10 mouse cellular contexts compared by ENCODE assay signal in the genomic region with DNA sequence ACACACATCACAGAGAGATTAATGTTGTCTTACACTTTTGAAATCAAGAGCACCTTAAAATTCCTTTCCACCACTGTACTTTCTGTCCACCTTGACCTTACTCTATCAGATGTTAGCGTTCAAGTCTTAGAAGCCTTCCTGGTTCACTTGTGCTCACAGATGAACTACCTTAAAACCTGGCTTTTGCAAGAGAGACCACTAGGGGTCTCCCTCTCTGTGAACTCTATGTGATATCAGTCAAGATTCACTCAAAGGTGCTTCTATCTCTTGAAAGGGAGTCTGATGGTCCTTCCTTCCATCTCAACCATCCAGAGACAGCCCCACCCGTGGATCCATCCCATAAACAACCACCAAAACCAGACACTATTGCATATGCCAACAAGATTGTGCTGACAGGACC.
DNase-seq lines count a peak whose midpoint lies in the region; TF ChIP-seq lines count a peak whose summit lies in the region.
"Had no signal": no experiment of that assay in that cellular context is flagged by ENCODE, and none has a peak within 500 bp of the region (broad histone marks: within the 10 kb centered on the region; RNA-seq: fewer than 3 reads in every experiment).

No protein-coding gene starts in this region.

- H3K4me3 ChIP-seq in E14TG2a.4 (replicated peaks; ENCODE audit: low read length): no peak overlapping the region
- H3K4me3 ChIP-seq: heart, embryonic 15.5 days; stomach, embryonic 15.5 days had no signal

- DNase-seq in cerebellum, postnatal 10 days: peak; percentile 56 to 71
- DNase-seq in cerebellum, postnatal 36 days: no peak
- DNase-seq in layer of hippocampus, adult 11-12 months (ENCODE audit: low spot score): peak; percentile 15
- DNase-seq in layer of hippocampus, adult 8-10 months (ENCODE audit: low spot score in 2 of 2): no peak
- DNase-seq in embryo, embryonic 11 days: peak; percentile 51
- DNase-seq in spleen, postnatal 4 days (ENCODE audit: low spot score in 2 of 2): no peak
- no peak for DNase-seq in urinary bladder, postnatal 14 days (ENCODE audit: low spot score)

- peak; percentile 56 for TF ChIP-seq CTCF in E14TG2a.4 (conservative IDR thresholded peaks at IDR 0.05; ENCODE audit: low read length)

- H3K9me3 ChIP-seq in E14TG2a.4 (ENCODE audit: low read length): no peaks in the 10 kb centered on the region
- H3K9me3 ChIP-seq: heart, embryonic 15.5 days; stomach, embryonic 15.5 days had no signal

- no peaks in the 10 kb centered on the region for H3K4me1 ChIP-seq in E14TG2a.4 (replicated peaks; ENCODE audit: low read depth, low read length)
- H3K4me1 ChIP-seq: heart, embryonic 15.5 days had no signal

- no peaks in the 10 kb centered on the region for H3K36me3 ChIP-seq in E14TG2a.4 (ENCODE audit: insufficient read depth, low read length)
- H3K36me3 ChIP-seq: heart, embryonic 15.5 days; stomach, embryonic 15.5 days had no signal

- H3K27me3 ChIP-seq in E14TG2a.4 (ENCODE audit: insufficient read depth, low read length): no peaks in the 10 kb centered on the region
- H3K27me3 ChIP-seq: heart, embryonic 15.5 days; stomach, embryonic 15.5 days had no signal

Comparison
In these comparisons a context has a peak if more than half of its experiments do, and no peak if none do; other contexts are left out.
1. DNase-seq: peak in cerebellum, postnatal 10 days (2 of 2), layer of hippocampus, adult 11-12 months (single experiment) and embryo, embryonic 11 days (single experiment); none in cerebellum, postnatal 36 days (0 of 2), layer of hippocampus, adult 8-10 months (0 of 2), spleen, postnatal 4 days (0 of 2) and urinary bladder, postnatal 14 days (single experiment).